Mouse (Mus musculus) small intestine, adult 10 weeks (tissue): ENCODE results near the gene Ttc4. TPM values are rescaled to one million over a fixed set of nuclear protein-coding genes. Genes with fewer than 3 reads are reported as not detected.

Experiments
- polyA plus RNA-seq: library from polyadenylated mRNA; stranded (reverse); fragments of 350-450 nt; fragmentation: Illumina TruSeq; extraction: RNeasy Lipid Tissue Mini Kit (QIAGEN cat#74804); gene quantifications from one replicate; pipeline ENCODE4 v1.2.3, GENCODE M21; 2014; ENCODE audit warnings: low replicate concordance

Ttc4 gene
- polyA plus RNA-seq = 37.9 TPM

GRCm38 (mm10) chr4:106678442-106679118 lies at the start of gene Ttc4:
TSS of gene Ttc4 (minus strand) at chr4:106678944.

DNA sequence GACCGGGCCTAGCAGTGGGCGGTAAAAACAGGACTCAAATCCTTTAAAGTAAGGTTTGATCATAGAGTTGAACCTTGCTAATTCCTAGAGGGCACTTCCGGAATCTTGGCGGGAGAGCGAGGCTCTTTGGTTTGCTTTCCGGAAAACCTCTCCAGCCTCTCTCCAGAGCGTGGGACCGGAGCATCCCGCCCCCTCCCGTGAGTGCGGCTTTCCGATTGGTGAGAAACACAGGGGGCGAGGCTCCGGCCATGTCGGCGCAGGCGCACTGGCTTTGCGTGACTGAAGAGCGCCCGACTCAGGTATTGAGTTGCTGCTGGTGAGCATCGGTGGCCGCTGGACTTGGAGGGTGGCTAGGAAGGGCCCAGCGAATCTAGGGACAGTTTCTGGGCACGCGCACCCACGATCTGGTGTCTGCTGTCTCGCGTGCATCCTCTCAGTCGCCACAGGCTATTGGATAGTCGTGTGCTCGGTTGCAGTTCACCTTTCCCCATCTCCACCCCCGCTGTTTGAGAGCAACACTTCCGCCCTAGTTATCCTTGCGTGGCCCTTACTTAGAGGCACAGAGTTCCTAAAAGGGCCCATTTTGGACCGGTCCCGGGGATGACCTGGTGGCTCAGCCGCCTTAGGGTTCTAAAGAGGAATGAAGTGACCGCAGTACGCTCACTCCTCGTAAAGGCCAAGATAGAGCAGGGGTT lies 27.8 kb downstream of the Ttc4 start, which contains the start of gene Pars2:
Gene Pars2 (plus strand): TSS at position 237 of the 695 bp plus-strand sequence.

DNA sequence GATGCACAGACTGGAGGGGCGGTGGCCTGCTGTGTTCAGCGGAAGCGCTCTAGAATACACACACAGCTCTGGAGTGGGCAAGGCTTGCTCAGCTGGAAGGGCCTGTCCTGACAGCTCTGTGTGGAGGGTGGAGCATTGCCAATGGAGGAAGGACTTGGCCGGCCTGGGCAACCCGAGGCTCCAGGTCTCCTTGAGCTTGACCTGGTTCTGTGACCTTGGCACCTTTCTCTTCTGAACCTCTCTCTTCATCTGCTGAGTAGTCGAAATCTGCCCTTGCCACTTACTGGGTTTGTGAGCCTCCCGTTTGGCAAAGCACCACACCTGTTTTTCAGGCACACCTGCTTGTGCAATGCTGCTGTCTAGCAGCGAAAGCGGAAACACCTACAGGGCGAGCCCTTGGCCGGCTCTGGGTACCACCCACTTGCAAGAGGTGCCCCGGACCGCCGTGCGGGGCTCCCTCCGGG lies 56.7 kb downstream of the Ttc4 start, which contains the start of gene Ttc22:
Gene Ttc22 (plus strand): TSS at position 403 of the 464 bp plus-strand sequence.

DNA sequence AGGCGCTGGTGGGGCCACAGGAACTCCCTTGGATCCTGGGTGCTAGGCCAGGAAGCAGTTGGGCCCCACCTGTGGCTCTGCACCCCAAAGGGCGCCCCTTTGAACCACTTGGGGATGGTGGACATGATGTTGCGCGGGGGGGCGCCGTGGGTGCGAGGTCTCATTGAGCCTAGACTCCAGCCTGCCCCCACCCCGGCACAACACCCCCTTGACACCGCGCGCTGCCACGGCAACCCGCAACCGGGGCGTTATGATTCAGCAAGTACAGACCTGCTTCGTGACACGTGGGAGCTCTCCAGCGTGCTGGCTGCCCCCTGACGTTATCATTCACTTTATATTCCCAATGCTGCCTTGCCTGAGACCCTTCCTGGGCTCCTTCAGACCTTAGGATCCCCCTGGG lies 61.7 kb downstream of the Ttc4 start, which contains the start of gene Lexm:
Gene Lexm (minus strand): TSS at position 186 of the 400 bp plus-strand sequence.

Other genes starting within 250 kb of the Ttc4 start
- 0.11 TPM for gene Pcsk9, start 214.6 kb downstream of the Ttc4 start, polyA plus RNA-seq
- not detected for gene Bsnd, start 186.7 kb downstream of the Ttc4 start, polyA plus RNA-seq
- gene Dhcr24, start 117.9 kb downstream of the Ttc4 start, polyA plus RNA-seq = 1.6 TPM
- gene Lexm, start 61.7 kb downstream of the Ttc4 start, polyA plus RNA-seq = not detected
- 2.5 TPM for gene Ttc22, start 56.5 kb downstream of the Ttc4 start, polyA plus RNA-seq
- 1.4 TPM for gene Pars2, start 27.9 kb downstream of the Ttc4 start, polyA plus RNA-seq
- gene Mroh7, start 52.0 kb upstream of the Ttc4 start, polyA plus RNA-seq = 0.07 TPM
- not detected for gene Fam151a, start 54.9 kb upstream of the Ttc4 start, polyA plus RNA-seq
- 6.8 TPM for gene Acot11, start 126.1 kb upstream of the Ttc4 start, polyA plus RNA-seq
- gene Ssbp3, start 231.8 kb upstream of the Ttc4 start, polyA plus RNA-seq = 24.0 TPM